Mouse (Mus musculus) kidney, postnatal 0 days (tissue): ENCODE data around the gene Ly6g5c. TPM values are rescaled to one million over a fixed set of nuclear protein-coding genes. Genes with fewer than 3 reads are reported as not detected.

Source experiments
- ATAC-seq: fragments of 200-750 bp; cut with Nextera tagmentation; replicated peaks from 2 replicates; pipeline ENCODE4 v1.8.0; 2017; ENCODE audit warnings: low read depth, moderate number of reproducible peaks, moderate TSS enrichment, moderate library complexity; ENCODE audit not compliant: low FRiP score
- DNase-seq: peaks from one replicate; pipeline ENCODE4 v3.0.0-alpha.2; 2016; ENCODE audit warnings: low spot score
- H3K27ac ChIP-seq: fragments of 300-500 bp; sonication (generic); 2 replicates; pipeline ENCODE4 v1.5.1; 2014; ENCODE audit warnings: mild to moderate bottlenecking
- H3K27me3 ChIP-seq: fragments of 300-500 bp; sonication (generic); 2 replicates; pipeline ENCODE4 v1.6.1; 2014; ENCODE audit warnings: low read length, mixed read lengths; ENCODE audit not compliant: insufficient read depth
- H3K36me3 ChIP-seq: fragments of 300-500 bp; sonication (generic); 2 replicates; pipeline ENCODE4 v1.6.1; 2014; ENCODE audit warnings: low read length, mixed read lengths; ENCODE audit not compliant: insufficient read depth
- H3K4me1 ChIP-seq: fragments of 300-500 bp; sonication (generic); replicated peaks from 2 replicates; pipeline ENCODE4 v1.6.1; 2014; ENCODE audit warnings: antibody characterized with exemption, low read length, mixed read lengths; ENCODE audit not compliant: insufficient read depth
- H3K4me2 ChIP-seq: fragments of 300-500 bp; sonication (generic); 2 replicates; pipeline ENCODE4 v1.6.1; 2014; ENCODE audit warnings: mild to moderate bottlenecking, low read length, moderate library complexity, mixed read lengths
- H3K4me3 ChIP-seq: fragments of 300-500 bp; sonication (generic); replicated peaks from 2 replicates; pipeline ENCODE4 v1.5.1; 2014; ENCODE audit warnings: low read depth, low read length
- H3K9ac ChIP-seq: fragments of 300-500 bp; sonication (generic); 2 replicates; pipeline ENCODE4 v1.6.1; 2014; ENCODE audit warnings: low read depth, low read length
- H3K9me3 ChIP-seq: fragments of 300-500 bp; sonication (generic); replicated peaks from 2 replicates; pipeline ENCODE4 v1.6.1; 2016; ENCODE audit warnings: low read length, inconsistent platforms, mixed read lengths
- CTCF ChIP-seq: IDR thresholded peaks from 2 replicates; pipeline ENCODE4 v1.5.1; 2016; ENCODE audit warnings: antibody characterized with exemption, low read depth, mild to moderate bottlenecking, moderate library complexity
- WGBS: fragments of 180-500 bp; shearing (Covaris S2); extraction: QIAGEN DNeasy Blood & Tissue Kit; methylation state at CpG from one replicate; pipeline ENCODE4 v1.1.7; 2014; 5-methylcytosine and 5-hydroxymethylcytosine counted together
- polyA plus RNA-seq: library from polyadenylated mRNA; unstranded; fragments of >200 nt; fragmentation: Nextera tagmentation; extraction: Ambion mirVana; gene quantifications from 2 replicates; pipeline ENCODE4 v1.2.1, GENCODE M21; 2015

The Ly6g5c gene
- polyA plus RNA-seq, 1 experiment from 2014 or later, result not detected

- peaks cover 3% of the 10 kb centered on the region; the same call in 1 of the 2 replicates for H3K4me1 ChIP-seq
- H3K4me2 ChIP-seq, result no peak overlapping the region
- no peaks in the 10 kb centered on the region; the same call in 1 of the 2 replicates for H3K27me3 ChIP-seq
- 66% methylated on average over 9 of the region's 9 CpGs for WGBS
- no peaks in the 10 kb centered on the region for H3K36me3 ChIP-seq
- no peak for ATAC-seq
- TF ChIP-seq CTCF, result no peak
- H3K9ac ChIP-seq, result no peak overlapping the region
- H3K27ac ChIP-seq, result no peak overlapping the region
- DNase-seq, result no peak
- H3K4me3 ChIP-seq, result no peak overlapping the region
- no peaks in the 10 kb centered on the region for H3K9me3 ChIP-seq
Measured at GRCm38 (mm10) chr17:35079778-35080177, 28.3 kb upstream of the Ly6g5c start.

- Histone ChIP-seq H3K9ac (no peak overlapping the region), H3K27me3 (no peaks in the 10 kb centered on the region; the same call in 1 of the 2 replicates), H3K4me2 (no peak overlapping the region), H3K4me3 (no peak overlapping the region), H3K4me1 (peaks cover 3% of the 10 kb centered on the region; the same call in 1 of the 2 replicates), H3K36me3 (no peaks in the 10 kb centered on the region), H3K27ac (no peak overlapping the region), H3K9me3 (no peaks in the 10 kb centered on the region)
- 40% methylated on average over 6 of the region's 6 CpGs for WGBS
- TF ChIP-seq CTCF, result no peak
- DNase-seq, result no peak
- no peak for ATAC-seq
Measured at GRCm38 (mm10) chr17:35080248-35080647, 27.8 kb upstream of the Ly6g5c start.

GRCm38 (mm10) chr17:35080710-35081109, 27.4 kb upstream of the Ly6g5c start:
- Histone ChIP-seq H3K27me3 (no peaks in the 10 kb centered on the region; the same call in 1 of the 2 replicates), H3K9me3 (no peaks in the 10 kb centered on the region), H3K27ac (no peak overlapping the region), H3K4me2 (no peak overlapping the region), H3K4me1 (peaks cover 3% of the 10 kb centered on the region; the same call in 1 of the 2 replicates), H3K36me3 (no peaks in the 10 kb centered on the region), H3K4me3 (no peak overlapping the region), H3K9ac (no peak overlapping the region)
- ATAC-seq, result no peak
- WGBS, result 81% methylated on average over 4 of the region's 4 CpGs
- TF ChIP-seq CTCF, result no peak
- no peak for DNase-seq

GRCm38 (mm10) chr17:35082841-35083576, 25.1 kb upstream of the Ly6g5c start:
- H3K9ac ChIP-seq, result no peak overlapping the region
- TF ChIP-seq CTCF, result no peak
- ATAC-seq (no peak), DNase-seq (no peak)
- no peak overlapping the region for H3K27ac ChIP-seq
- H3K4me3 ChIP-seq, result no peak overlapping the region
- no peaks in the 10 kb centered on the region for H3K9me3 ChIP-seq
- WGBS, result 84% methylated on average over 16 of the region's 16 CpGs
- H3K4me1 ChIP-seq, result no peaks in the 10 kb centered on the region
- H3K27me3 ChIP-seq, result no peaks in the 10 kb centered on the region; the same call in 1 of the 2 replicates
- H3K36me3 ChIP-seq, result no peaks in the 10 kb centered on the region
- H3K4me2 ChIP-seq, result no peak overlapping the region

- H3K9me3 ChIP-seq, result no peaks in the 10 kb centered on the region
- H3K4me2 ChIP-seq, result no peak overlapping the region
- WGBS, result 76% methylated on average over 3 of the region's 3 CpGs
- DNase-seq (no peak), ATAC-seq (no peak)
- no peaks in the 10 kb centered on the region for H3K36me3 ChIP-seq
- no peak overlapping the region for H3K9ac ChIP-seq
- no peak overlapping the region for H3K27ac ChIP-seq
- H3K4me1 ChIP-seq, result no peaks in the 10 kb centered on the region
- TF ChIP-seq CTCF, result no peak
- H3K4me3 ChIP-seq, result no peak overlapping the region
- no peaks in the 10 kb centered on the region; the same call in 1 of the 2 replicates for H3K27me3 ChIP-seq
Measured at GRCm38 (mm10) chr17:35083929-35084497, 24.1 kb upstream of the Ly6g5c start.

GRCm38 (mm10) chr17:35085208-35085865, 22.7 kb upstream of the Ly6g5c start, which contains the start of gene Ly6g6f:
Ly6g6f (minus strand) TSS chr17:35085610.
- no peak for DNase-seq
- Histone ChIP-seq H3K4me3 (no peak within 1 kb of the TSS), H3K36me3 (no peaks in the 10 kb centered on the region), H3K4me2 (no peak within 1 kb of the TSS), H3K27me3 (no peaks in the 10 kb centered on the region; the same call in 1 of the 2 replicates), H3K9ac (no peak within 1 kb of the TSS), H3K4me1 (peaks cover 6% of the 10 kb centered on the region; the same call in 1 of the 2 replicates), H3K27ac (no peak within 1 kb of the TSS), H3K9me3 (no peaks in the 10 kb centered on the region)
- 76% methylated on average over 7 of the region's 7 CpGs for WGBS
- no peak for ATAC-seq
- TF ChIP-seq CTCF, result no peak
